Mouse (Mus musculus): ENCODE results near the gene Stx17. TPM values are rescaled to one million over a fixed set of nuclear protein-coding genes. Genes with fewer than 3 reads are reported as not detected.

Stx17 gene
- polyA plus RNA-seq, 1 experiment from 2014 or later: 34.0 TPM

- peaks cover 32% of the 10 kb centered on the region; the same call in 1 of the 2 replicates for H3K36me3 ChIP-seq
- ATAC-seq (ENCODE audit: low FRiP score, low read depth): no peak
- WGBS: 23% methylated on average over 2 of the region's 2 CpGs
- H3K27ac ChIP-seq: peak overlapping the region; percentile 33; the same call in 1 of the 2 replicates
- no peak overlapping the region for H3K9ac ChIP-seq
- H3K4me3 ChIP-seq: no peak overlapping the region
- no peak overlapping the region for H3K4me2 ChIP-seq (replicated peaks)
- no peaks in the 10 kb centered on the region for H3K4me1 ChIP-seq
- H3K9me3 ChIP-seq: no peaks in the 10 kb centered on the region
- no peaks in the 10 kb centered on the region for H3K27me3 ChIP-seq
Measured at GRCm38 (mm10) chr4:48180922-48181321, 56.2 kb downstream of the Stx17 start.

- no peak overlapping the region for H3K4me2 ChIP-seq (replicated peaks)
- H3K36me3 ChIP-seq: peaks cover 32% of the 10 kb centered on the region; the same call in 1 of the 2 replicates
- H3K4me3 ChIP-seq: no peak overlapping the region
- H3K27ac ChIP-seq: no peak overlapping the region
- no peaks in the 10 kb centered on the region for H3K27me3 ChIP-seq
- H3K4me1 ChIP-seq: no peaks in the 10 kb centered on the region
- no peaks in the 10 kb centered on the region for H3K9me3 ChIP-seq
- H3K9ac ChIP-seq: no peak overlapping the region
- no peak for ATAC-seq (ENCODE audit: low FRiP score, low read depth)
- WGBS: 56% methylated on average over 6 of the region's 6 CpGs
Measured at GRCm38 (mm10) chr4:48181366-48181765, 56.7 kb downstream of the Stx17 start.

GRCm38 (mm10) chr4:48182115-48182806 is 57.5 kb downstream of the Stx17 start:
- Histone ChIP-seq H3K9ac (no peak overlapping the region), H3K4me3 (no peak overlapping the region), H3K4me1 (no peaks in the 10 kb centered on the region), H3K27me3 (no peaks in the 10 kb centered on the region), H3K36me3 (peaks cover 32% of the 10 kb centered on the region; the same call in 1 of the 2 replicates), H3K4me2 (replicated peaks) (no peak overlapping the region), H3K27ac (no peak overlapping the region), H3K9me3 (no peaks in the 10 kb centered on the region)
- WGBS: 87% methylated on average over 8 of the region's 8 CpGs
- no peak for ATAC-seq (ENCODE audit: low FRiP score, low read depth)

- Histone ChIP-seq H3K36me3 (peaks cover 42% of the 10 kb centered on the region), H3K4me3 (no peak overlapping the region), H3K27ac (no peak overlapping the region), H3K4me2 (replicated peaks) (no peak overlapping the region), H3K9ac (no peak overlapping the region), H3K27me3 (no peaks in the 10 kb centered on the region), H3K9me3 (no peaks in the 10 kb centered on the region), H3K4me1 (no peaks in the 10 kb centered on the region)
- 87% methylated on average over 3 of the region's 3 CpGs for WGBS
- ATAC-seq (ENCODE audit: low FRiP score, low read depth): no peak
Measured at GRCm38 (mm10) chr4:48197925-48198324, 73.2 kb downstream of the Stx17 start.

GRCm38 (mm10) chr4:48198447-48198846 is 73.7 kb downstream of the Stx17 start:
- Histone ChIP-seq H3K9ac (no peak overlapping the region), H3K9me3 (no peaks in the 10 kb centered on the region), H3K4me2 (replicated peaks) (no peak overlapping the region), H3K27ac (no peak overlapping the region), H3K36me3 (peaks cover 48% of the 10 kb centered on the region), H3K4me3 (no peak overlapping the region), H3K4me1 (no peaks in the 10 kb centered on the region), H3K27me3 (no peaks in the 10 kb centered on the region)
- WGBS: 74% methylated on average over 8 of the region's 8 CpGs
- ATAC-seq (ENCODE audit: low FRiP score, low read depth): no peak

- Histone ChIP-seq H3K27ac (no peak overlapping the region), H3K9me3 (no peaks in the 10 kb centered on the region), H3K4me1 (no peaks in the 10 kb centered on the region), H3K4me3 (no peak overlapping the region), H3K36me3 (peaks cover 48% of the 10 kb centered on the region), H3K4me2 (replicated peaks) (no peak overlapping the region), H3K27me3 (no peaks in the 10 kb centered on the region), H3K9ac (no peak overlapping the region)
- WGBS: 90% methylated on average over 4 of the region's 4 CpGs
- ATAC-seq (ENCODE audit: low FRiP score, low read depth): no peak
Measured at GRCm38 (mm10) chr4:48203564-48203963, 78.8 kb downstream of the Stx17 start.

GRCm38 (mm10) chr4:48225173-48225572 is 100.5 kb downstream of the Stx17 start:
- no peak for ATAC-seq (ENCODE audit: low FRiP score, low read depth)
- Histone ChIP-seq H3K27ac (no peak overlapping the region), H3K4me1 (no peaks in the 10 kb centered on the region), H3K4me2 (replicated peaks) (no peak overlapping the region), H3K9ac (no peak overlapping the region), H3K27me3 (no peaks in the 10 kb centered on the region), H3K9me3 (no peaks in the 10 kb centered on the region), H3K36me3 (no peaks in the 10 kb centered on the region), H3K4me3 (no peak overlapping the region)
- 33% methylated on average over 2 of the region's 2 CpGs for WGBS

GRCm38 (mm10) chr4:48225604-48226003 is 100.9 kb downstream of the Stx17 start:
- Histone ChIP-seq H3K27ac (no peak overlapping the region), H3K9ac (no peak overlapping the region), H3K4me2 (replicated peaks) (no peak overlapping the region), H3K27me3 (no peaks in the 10 kb centered on the region), H3K9me3 (no peaks in the 10 kb centered on the region), H3K4me1 (no peaks in the 10 kb centered on the region), H3K4me3 (no peak overlapping the region), H3K36me3 (no peaks in the 10 kb centered on the region)
- ATAC-seq (ENCODE audit: low FRiP score, low read depth): no peak
- WGBS: 58% methylated on average over 3 of the region's 3 CpGs

- H3K27ac ChIP-seq: no peak overlapping the region
- no peak overlapping the region for H3K4me3 ChIP-seq
- H3K9ac ChIP-seq: no peak overlapping the region
- H3K4me1 ChIP-seq: no peaks in the 10 kb centered on the region
- H3K9me3 ChIP-seq: no peaks in the 10 kb centered on the region
- H3K36me3 ChIP-seq: no peaks in the 10 kb centered on the region
- H3K27me3 ChIP-seq: no peaks in the 10 kb centered on the region
- no peak overlapping the region for H3K4me2 ChIP-seq (replicated peaks)
- ATAC-seq (ENCODE audit: low FRiP score, low read depth): no peak
- WGBS: 53% methylated on average over 3 of the region's 3 CpGs
Measured at GRCm38 (mm10) chr4:48226800-48227199, 102.1 kb downstream of the Stx17 start.

MicroRNAs encoded within 50 kb of the gene (microRNA counts, 519-probe panel; counts per million panel counts)
- 1,211 counts per million, percentile 11 among the panel's probes with 10 or more counts for microRNA mmu-miR-1958

Small RNA genes lying within 50 kb of the gene (microRNA-seq; reads per million reads assigned to microRNA genes)
- not detected for gene Mir1958

Other genes with a start within 250 kb of the Stx17 start
- 0.31 and 0.34 TPM in 2 replicates for gene Nr4a3, start 79.8 kb upstream of the Stx17 start, polyA plus RNA-seq (2015; fragmentation: Nextera tagmentation; extraction: Ambion mirVana)
- gene Erp44, start 154.6 kb downstream of the Stx17 start, polyA plus RNA-seq (2015; fragmentation: Nextera tagmentation; extraction: Ambion mirVana): 81.9 and 89.5 TPM in 2 replicates
- 12.7 and 14.4 TPM in 2 replicates for gene Invs, start 154.8 kb downstream of the Stx17 start, polyA plus RNA-seq (2015; fragmentation: Nextera tagmentation; extraction: Ambion mirVana)

Measured in limb, embryonic 13.5 days (tissue).